Mouse (Mus musculus) lung, adult 2 months (tissue): ENCODE measurements around the gene Wnt11.

Source experiments
- CTCF ChIP-seq: fragments of 200-500 bp; IDR thresholded peaks from 2 replicates; pipeline ENCODE4 v1.5.1; 2011; ENCODE audit warnings: mild to moderate bottlenecking, low read length, control low read depth; ENCODE audit not compliant: insufficient read depth
- POLR2A ChIP-seq: fragments of 200-500 bp; IDR thresholded peaks from 2 replicates; pipeline ENCODE4 v1.6.1; 2011; ENCODE audit warnings: low read depth, mild to moderate bottlenecking, control low read depth, low read length, borderline replicate concordance; ENCODE audit errors: extremely low read depth

- no peak for TF ChIP-seq POLR2A
- no peak for TF ChIP-seq CTCF
Measured at GRCm38 (mm10) chr7:98871882-98872281, 37.0 kb downstream of the Wnt11 start.
